Mouse (Mus musculus) left cerebral cortex, adult 9 months (tissue): ENCODE measurements around the gene Cd36.
"Not testable (repeated sequence)": the region's sequence is repeated elsewhere in the genome, so short reads cannot be mapped to it uniquely, and the experiment has no call there.

Experiments
- DNase-seq, 2 experiments: peaks; one replicate each; pipeline ENCODE4 v3.0.0; 2022; ENCODE audit warnings: low spot score in 2 of 2

Gene Cd36

DNA sequence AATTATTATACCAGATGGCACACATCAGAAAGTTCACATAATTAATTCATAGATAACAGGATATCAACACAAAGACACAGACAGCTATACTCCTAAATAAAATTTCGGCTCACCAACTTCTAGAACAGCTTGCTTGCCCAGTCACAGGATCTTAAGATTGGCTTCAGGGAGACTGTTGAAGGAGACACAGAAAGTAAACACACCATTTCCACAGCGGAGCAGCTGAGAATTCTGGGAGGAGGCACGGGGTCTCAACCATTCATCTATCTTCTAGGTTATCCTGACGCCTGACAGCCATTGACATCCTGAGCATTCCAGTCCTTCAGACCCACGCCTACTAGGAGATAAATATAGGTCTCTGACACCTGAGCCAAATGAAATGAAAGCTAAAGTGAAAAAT is at the start of gene Cd36:
TSS of gene Cd36 (minus strand) at position 204 of the 400 bp plus-strand sequence.
- DNase-seq, result no peak

DNA sequence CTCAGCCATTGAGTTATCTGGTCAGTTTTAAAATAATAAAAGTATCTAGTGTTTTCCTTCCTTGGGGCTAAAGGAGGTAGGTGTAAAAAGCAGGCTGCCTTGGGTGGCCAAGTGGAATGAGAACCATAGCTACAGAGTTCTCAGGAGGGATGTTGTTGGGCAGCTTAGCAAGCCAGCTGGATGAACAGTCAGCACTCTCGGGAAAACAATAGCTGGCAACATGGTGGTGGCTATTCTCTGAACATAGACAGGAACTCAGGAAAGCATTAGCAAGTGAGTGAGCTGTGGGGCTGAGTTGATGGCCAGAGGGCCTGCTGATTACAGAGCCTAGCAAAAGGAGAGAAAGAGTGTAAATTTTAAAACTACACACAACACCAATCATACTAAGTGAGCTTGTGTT is 45.9 kb upstream of the Cd36 start:
- no peak for DNase-seq

DNA sequence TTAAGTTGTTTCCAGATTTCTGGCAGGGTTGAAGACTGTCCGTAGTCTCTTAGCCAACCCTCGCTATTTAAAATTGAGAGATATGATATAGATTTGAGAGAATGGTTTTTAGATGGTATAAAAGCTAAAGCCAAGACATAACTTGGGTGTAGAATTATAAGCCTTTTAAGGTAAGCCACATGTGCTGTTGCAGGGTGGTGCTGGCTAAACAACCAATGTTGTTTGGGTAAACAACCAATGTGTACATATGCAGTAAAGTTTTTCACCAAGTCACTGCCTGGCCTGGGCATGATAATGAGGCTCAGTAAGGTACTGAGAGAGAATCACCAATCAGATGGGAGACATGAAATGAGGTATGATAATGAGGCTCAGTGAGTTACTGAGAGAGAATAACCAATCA is 43.0 kb upstream of the Cd36 start:
- not testable (repeated sequence) for DNase-seq

DNA sequence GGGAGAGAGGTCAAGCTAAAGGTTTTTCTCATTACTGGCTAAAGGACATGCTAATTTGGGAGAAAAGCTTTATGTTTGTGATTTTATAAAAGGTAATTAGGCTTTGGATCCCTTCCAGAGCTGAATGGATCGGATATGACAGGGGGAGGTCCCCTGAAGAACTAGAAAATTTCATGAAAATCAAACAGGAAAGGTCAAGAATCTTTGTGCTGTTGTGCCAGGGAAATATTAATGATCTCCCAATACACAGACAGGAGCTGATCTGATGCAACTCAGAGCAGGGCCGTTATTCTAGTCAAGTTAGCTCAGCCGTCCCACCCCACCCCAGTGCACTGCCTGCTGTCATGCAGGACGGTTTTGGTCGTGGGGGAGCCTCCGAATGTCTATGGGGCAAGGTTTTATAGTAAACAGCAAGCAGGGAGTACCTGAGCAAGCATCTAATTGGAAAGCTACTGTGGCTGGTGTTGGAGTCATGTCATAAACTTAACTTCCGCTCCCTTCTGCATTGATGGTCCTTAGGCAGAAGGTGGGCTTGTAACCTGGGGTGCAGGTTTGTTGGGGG is 40.5 kb upstream of the Cd36 start:
- DNase-seq, result no peak

DNA sequence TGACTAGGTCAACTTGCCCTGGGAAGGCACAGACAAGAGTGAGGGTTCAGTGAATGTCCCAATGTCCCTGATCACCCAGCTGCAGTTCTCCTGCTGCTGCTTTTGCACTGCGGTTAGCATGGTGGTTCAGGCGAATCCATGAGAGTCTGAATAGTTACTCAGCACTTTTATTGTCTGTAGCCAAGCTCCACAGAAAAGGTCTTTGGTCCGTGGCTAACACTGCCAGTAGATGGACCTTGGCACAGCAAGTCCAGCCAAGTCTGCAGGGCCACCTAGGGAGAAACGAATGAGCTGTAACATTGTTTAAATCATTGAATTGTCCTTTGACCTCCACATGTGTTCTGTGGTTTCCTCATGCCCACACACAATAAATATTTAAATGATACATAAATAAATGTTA is 39.9 kb upstream of the Cd36 start:
- no peak for DNase-seq

DNA sequence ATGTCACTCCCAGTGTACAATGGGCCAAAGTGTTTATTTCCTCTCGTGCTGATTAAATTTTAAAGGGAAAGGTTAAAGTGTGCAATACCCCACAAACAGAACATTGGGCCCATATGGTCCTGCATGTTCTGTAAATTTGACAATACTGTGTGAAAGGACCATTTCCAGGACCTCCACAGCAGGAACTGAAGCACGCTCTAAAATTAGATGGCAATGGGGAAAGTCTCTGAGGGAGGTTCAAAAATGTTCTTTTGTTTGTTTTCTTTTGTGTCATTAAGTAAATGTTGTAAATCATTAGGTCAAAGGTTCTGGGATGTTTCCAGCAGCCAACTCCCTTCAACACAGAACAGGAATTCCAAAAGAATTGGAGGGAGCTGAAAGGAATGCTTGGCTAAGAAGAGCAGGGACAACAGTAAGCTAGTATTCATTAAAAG is 35.5 kb upstream of the Cd36 start:
- DNase-seq, result no peak

DNA sequence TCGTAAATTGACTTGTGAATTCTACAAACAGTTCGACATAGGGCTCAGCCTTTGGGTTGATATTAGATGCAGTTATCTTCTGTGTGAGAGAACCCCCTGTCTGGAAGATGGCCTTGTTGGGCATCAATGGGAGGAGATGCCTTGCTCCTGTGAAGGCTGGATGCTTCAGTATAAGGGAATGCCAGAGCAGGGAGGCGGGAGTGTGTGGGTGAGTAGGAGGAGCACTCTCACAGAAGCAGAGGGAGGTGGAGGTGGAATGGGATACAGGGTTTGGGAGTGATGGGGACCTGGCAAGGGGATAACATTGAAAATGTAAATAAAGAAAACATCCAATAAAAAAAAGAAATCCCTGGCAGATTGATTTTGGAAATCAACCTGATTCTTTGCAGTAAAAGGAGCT is 35.0 kb upstream of the Cd36 start:
- DNase-seq, result no peak

DNA sequence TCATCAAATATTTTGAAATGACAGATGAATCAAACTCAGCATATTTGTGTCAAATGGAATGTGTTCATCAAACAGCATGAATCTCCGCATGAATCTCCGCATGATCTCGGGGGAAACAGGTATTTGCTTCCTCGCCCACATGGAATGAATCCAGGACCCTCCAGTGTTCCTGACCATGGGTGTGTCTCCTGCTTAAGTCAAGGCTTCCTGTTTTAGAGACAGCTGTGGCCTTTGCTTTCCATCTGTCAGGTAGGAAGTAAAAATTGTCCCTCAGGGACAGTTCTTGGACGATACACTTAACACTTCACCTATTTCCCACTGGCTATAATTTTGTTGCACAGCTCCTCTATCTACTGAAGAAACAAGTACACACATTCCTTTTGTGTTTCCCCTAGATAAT is 30.4 kb upstream of the Cd36 start:
- DNase-seq, result no peak

DNA sequence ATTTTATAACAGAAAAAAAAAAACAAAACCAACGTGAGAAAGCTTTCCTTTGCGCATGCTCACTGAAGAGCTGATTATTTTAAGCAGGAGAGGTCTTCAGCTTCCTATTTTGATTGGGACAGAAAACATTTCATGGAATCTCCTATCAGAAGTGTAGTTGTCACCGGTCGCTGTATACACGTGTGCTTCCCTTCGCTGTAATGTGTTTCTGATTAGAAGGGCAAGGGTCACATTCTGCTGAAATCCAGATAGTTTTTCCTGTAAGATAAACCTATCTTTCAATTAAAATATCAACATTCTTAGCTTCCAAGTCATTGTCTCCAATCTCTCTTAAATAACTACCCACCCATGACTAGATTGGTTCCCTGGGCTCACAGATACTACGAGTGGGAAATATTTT is 16.2 kb upstream of the Cd36 start:
- no peak for DNase-seq

DNA sequence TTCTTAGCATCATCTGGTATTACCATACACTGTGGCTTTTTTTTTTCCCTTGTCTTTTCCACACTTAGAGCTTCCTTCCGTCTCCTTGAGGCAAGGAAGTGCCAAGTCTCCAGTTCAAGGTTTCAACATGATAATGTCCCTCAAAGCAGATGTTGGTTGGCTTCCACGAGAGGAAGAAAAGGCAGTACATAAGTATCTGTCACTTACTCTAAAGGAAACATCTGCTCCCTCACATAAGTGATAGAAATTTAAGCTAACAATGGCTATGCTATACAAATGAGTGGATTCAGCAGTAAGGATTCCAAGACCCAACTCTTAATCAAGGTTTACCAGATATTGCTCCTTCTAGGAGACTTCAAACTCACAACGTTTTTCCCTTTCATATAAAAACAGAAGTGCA is 10.3 kb upstream of the Cd36 start:
- no peak for DNase-seq

DNA sequence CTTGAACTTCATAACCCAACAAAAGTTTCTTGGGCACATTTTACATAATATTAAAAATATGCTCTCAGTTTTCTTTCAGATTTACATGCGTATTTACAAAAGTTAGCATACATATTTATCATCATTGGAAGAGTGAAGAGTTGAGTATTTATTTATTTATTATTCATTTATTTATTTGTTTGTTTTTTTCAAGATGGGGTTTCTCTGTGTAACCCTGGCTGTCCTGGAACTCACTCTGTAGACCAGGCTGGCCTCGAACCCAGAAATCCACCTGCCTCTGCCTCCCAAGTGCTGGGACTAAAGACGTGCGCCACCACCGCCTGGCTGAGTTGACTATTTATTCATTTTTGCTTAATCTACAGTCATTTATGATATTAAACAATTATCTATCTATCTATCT is 9.0 kb upstream of the Cd36 start:
- DNase-seq, result not testable (repeated sequence)

DNA sequence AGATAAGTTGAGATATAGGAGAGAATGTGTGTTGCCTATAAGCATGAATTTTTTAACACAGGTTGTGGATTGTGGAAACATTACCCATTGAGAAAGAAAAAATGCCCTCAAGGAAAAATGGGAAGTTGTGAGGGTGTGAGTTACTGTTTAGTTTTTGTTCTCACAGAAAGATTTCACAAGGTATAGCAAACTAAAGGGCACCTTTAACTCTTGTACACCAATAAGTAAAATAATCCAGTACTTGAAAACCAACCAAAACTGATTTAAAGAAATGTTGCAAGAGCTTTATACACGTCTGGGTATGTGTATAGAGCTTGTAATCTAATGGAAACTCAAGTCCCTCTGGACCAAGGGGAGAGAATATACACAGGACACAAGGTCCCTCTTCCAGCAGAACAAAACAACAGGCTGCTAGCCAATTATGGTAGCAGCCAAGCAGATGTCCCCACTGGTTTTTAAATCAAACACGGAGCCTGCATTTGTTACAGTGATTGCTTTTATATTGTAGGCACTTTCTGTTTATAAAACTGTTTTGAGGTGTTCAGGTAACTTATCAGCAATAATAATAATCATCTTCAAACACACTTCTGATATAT is 5.1 kb upstream of the Cd36 start:
- no peak for DNase-seq

DNA sequence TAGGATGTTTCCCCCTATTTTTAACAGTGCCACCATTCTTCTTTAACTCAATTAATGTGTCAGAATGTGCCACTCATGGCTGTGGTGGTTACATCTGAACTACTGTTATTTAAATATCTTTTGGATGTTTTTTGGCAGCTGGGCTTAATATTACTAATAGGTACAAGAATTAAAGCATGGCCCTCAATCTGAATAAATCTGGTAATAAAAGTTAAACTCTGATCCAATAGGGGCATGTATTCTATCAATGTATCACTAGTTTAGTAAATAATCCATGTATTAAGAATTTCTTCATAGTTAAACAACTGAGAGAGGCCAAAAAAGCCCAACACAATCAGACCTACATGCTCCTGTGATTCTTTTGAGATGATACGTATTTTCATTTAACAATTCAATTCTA is 690 bp upstream of the Cd36 start:
- DNase-seq, result no peak

DNA sequence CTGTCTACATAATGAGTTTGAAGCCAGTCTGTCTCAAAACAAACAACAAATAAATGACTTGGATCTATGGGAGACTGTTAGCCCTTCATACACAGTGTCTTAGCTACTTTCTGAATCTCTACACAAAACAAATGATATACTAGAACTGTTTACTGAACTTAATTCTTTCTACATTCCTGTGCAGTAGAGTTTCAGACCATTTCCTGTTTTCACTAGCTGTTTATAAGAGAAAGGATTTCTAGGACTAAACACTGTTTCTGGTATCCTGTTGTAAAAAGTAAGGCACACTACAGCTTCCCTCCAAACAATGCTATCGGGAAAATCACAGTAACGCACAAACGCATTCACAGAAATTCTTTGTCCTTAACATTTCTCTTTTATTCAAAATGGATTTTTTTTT is 2.2 kb downstream of the Cd36 start:
- DNase-seq, result no peak

DNA sequence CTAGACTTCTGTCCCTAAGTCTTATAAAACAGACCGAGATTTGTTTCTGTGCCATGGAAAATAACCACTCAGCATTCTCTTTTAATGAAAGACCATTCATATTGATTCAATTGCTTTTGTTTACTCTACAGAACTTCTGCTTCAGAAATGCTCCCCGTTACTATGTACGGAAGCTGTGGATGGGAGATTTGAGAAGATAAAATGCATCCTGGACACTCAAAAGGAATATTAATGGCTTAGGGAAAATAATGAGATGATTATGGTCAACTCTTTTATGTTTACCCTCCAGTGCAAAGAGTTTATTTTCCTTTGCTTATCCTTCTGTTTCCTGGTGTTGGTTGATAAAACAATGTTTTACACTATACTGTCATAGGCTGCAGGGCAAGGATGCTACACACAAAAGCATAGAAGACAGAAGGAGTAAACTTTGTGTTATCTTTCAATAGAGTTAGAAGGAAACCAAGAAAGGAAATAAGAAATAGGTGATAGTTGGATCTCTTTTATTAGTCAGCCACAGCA is 5.2 kb downstream of the Cd36 start:
- DNase-seq, result no peak

DNA sequence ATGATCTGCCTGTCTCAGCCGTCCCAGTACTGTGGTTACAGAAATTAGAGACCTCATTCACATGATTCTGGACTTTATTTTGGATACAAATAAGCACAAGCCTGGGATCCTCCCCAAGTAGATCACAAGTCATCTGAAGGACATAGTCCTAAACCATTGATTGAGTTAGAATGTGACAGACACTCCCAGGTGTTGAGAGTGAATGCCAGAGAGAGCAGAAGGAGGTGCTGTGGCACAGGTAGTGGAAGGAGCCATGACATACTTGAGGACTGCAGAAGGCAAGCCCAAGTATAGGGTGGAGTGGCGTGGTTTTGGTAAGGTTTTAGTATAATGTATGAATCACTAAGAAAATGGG is 7.1 kb downstream of the Cd36 start:
- DNase-seq, result no peak

DNA sequence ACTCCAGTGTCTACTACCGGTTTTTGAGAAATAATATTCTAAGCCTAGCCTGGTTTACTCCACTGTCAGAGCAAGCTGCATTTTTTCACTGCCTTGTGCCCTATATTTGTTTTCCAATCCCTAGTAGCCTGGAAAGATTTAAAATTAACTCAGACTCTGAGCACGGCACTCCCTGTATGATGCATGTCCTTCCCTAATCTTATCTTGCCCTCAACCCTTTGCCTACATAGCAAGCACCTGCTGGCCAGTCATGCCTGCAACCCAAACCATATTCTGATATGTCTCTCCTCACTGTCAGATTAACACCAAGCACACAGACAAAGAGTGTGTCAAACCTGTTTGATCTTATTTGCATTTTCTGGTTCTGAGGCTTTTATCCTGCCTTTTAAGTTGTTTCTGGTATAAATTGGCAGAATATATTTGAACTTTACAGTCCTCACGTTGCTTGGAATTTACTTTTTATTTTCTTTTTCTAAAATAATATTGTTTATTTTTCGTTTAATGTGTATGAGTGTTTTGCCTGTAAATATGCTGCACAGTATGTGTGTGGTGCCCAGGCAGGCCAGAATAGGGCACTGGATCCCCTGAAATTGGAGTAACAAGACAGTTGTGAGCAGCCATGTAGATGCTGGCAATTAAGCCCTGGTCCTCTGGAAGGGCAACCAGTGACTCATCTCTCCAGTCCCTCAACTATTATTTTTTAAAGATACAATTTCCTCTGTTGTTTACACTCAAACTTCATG is 7.6 kb downstream of the Cd36 start:
- no peak for DNase-seq

DNA sequence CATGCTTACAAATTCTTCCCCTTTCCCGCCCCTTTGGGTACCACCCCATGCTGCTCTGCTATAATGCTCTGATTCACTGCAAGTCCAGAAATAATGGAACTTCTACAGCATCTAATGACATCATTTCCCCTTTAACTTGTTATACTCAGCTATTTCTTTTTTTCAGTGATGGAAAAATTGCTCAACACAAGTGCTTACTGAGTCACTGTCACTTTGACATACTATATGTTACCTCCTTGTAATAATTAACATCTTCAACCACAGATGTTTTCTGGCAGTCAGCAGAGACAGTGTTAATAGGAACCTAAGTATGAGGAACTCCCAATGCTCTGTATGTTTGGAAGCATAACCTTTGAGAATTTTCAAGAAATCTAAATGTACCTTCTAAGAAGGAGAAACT is 8.7 kb downstream of the Cd36 start:
- DNase-seq, result no peak

DNA sequence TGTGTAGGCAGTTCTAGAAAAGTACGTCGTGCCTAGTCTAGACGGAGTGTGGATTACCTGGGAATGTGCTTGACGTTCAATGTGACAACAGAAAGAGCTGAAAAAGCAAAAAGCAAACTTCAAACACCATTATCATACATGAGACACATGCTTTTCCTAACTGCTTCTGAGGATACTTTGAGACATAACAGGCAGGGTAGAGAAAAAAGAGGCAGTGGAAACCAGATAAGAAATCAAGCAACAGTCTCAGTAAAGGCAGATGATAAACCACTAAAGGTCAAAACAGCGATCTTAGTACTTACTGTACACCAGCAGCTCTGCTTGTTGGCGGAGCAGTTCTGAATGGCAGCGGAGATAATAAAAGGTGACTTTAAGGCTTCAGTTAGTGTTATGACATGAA is 11.6 kb downstream of the Cd36 start:
- no peak for DNase-seq

DNA sequence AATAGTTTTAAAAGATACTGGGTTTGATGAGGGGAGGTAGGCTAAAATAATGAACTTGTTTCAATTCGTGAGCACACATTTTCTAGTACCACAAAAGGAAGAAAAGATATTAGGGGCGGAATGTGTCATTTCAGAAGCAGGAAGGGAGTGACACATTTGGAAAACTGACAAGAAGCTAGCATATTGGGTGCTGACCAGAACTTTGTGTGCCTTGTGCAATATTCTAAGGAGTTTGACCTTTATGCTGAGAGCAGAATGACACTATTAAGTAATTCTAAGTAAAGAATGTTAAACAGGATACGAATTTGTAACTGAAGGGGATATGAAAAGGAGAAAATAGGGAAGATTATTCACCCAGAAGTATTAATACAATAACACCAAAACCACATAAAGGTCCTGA is 12.0 kb downstream of the Cd36 start:
- no peak for DNase-seq

DNA sequence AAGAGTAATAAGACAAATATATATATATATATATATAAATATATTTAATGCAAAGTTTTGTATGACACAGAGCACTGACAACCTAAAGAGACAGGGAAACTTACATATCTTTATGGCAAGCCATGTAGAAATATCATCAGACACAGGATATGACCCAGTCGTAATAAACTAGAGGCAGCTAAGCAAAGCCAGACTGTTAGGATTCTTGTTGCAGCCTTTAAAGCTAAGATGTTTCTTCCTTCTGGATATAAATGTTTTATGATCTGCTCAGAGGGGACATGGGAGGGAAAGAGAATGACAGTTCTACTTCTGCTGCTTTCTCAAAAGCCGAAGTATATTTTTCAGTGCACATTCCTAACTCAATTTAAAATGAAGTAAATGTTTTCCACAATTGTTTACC is 14.3 kb downstream of the Cd36 start:
- DNase-seq, result no peak

DNA sequence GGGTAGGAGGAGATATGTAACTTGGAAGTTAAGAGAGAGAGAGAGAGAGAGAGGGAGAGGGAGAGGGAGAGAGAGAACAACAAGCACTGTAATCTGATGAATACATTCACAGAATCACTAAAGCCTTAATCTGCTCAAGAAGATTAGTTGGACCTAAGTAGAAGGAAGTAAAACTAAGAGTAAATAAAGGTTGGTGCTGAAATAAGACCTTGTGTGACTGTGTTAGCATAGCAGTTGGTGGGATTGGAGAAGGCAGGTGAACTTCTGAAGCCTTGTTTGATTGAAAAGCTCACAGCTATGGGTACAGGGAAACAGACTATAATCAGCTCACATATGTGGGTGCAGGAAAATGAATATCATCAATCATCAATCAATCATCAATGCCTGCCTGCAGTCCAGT is 23.2 kb downstream of the Cd36 start:
- no peak for DNase-seq

DNA sequence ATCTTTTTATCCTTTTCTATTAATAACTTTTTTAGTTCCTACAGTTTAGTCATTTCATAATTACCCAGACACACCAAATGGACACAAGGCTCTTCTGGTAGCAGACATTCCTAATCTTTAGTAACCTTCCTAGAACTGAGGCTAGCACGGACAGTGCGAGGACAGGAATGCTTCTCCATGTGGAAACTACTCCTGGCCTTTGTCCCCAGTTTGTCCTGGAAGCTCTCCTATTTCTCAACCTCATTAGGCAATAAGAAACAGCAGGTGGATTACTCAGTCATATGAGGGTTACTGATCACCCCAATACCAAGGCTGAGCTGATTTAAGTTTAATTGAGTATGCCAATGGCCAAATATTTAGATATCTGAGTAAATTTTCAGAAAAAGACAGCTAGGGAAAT is 25.5 kb downstream of the Cd36 start:
- no peak for DNase-seq
